Mouse (Mus musculus) heart, adult 11 months (tissue): Measurements from ENCODE around the gene Gm17304.

Experiments
- DNase-seq: peaks from one replicate; pipeline ENCODE4 v3.0.0; 2022

Gene Gm17304

DNA sequence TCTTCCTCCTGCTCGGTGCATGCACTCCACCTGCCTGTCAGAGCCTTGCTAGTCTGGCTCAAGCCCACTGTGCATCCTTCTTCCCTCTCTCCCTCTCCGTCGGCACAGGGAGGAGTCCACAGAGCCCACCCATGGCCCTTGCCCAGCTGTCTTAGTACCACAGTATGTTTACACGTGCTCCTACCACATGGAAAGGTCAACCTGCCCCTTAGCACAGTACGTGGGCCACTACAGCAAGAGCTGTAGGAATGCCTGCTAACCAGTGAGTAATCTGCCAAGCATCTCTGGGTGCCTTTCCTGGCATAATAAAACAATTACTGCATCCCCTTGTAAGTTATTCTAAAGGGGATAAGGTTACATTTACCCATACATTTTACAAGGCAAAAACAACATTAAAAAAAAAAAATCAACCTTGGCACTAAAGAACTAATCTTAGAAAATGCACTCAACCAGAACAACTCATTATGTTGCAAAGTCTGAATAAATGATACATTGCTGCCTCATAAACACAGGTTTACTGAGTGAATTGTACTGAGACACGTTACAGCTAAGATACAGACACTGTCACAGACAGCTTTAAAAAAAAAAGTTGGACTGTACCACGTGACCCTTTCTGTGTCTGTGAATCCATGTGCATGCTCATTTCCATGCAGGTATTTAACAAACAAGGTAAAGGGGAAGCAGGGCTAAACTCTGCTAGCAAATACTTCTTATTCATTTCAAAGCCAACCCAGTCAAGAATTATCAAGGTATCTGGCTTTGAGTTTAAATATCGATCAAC lies 19.7 kb downstream of the Gm17304 start:
- peak; percentile 79 for DNase-seq

DNA sequence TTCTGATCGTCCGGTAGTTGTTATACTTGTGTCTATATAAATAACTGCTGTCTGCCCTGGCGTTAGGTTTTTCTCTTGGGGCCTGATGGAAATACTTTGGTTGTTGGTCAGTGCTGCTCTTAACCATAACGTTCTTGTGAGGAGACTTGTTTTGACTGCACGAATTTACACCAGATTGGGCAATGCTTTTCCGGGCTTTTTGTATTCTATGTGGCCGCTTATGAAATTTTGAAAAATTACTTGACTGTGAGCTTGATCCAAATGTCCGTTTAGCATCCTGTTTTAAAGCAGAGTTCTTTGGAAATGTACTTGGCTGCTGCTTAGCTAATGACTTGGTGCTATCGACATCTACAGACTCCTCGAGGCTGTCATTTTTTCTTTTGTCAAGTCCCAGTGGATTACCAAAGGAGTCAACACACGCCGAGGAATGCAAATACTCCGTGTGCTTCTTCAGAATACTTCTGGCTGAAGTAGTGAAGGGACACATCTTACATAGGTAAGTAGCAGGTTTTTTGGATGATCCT lies 27.6 kb downstream of the Gm17304 start:
- peak; percentile 46 for DNase-seq

DNA sequence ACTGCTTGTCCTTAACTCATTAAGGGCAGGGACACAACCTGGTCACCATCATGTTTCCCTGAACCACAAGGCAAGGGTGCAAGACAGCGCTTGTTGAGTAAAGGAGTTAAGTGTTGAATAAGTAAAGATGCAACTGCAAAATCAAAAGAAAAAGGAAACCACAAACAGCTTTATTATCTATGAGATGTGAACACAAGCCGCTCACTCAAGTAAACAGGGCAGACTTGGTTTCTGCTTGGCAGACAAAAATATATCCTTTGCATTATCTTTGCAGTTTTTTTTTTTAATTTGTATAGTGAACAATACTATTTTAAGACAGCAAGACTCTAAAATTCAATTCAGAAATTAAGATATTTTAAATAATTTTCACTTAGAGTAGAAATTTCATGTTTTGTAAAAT lies 30.7 kb downstream of the Gm17304 start:
- DNase-seq = no peak

DNA sequence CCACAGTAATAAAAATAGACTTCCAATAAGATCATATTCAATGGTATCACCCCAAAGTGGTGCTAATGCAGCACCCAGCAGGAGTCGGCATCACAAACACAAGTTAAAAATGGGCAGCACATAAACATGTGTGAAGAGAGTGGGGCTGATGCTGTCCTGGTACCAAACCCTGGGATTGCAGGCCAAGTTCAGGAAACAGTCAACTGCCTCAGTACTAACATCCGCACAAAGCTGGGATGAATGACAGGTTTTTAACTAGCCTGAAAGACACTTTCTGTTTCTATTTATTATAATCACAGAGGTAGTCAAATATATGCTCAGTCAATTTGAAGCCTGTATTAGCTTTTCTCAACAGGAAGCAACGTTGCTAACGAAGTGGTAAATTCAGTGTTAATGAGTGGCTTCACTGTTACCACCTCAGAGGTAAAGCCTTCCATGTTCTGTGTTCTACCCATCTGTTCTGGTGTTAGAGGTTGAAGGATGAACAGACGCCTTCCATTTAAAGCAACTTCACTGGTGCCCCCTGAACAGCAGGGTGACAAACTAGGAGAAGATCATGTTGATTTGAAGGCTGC lies 31.4 kb downstream of the Gm17304 start:
- no peak for DNase-seq

DNA sequence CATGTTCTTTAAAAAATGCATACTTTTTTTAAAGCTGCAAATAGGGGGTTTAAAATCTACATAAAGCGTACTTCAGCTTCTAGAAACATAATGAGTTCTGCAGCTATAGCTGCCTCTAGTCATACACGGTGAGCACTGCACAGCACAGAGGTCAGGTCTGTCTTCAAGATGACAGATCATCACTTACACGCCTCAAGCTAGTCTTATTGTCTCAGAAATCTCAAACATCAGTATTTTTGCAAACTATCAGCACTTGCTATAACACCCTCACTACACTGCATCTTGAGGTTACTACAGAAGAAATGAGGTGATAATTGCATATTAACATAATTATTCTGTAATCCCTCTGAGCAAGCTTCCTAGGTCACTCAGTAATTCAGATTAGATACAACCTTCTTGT lies 33.0 kb downstream of the Gm17304 start:
- DNase-seq = no peak

DNA sequence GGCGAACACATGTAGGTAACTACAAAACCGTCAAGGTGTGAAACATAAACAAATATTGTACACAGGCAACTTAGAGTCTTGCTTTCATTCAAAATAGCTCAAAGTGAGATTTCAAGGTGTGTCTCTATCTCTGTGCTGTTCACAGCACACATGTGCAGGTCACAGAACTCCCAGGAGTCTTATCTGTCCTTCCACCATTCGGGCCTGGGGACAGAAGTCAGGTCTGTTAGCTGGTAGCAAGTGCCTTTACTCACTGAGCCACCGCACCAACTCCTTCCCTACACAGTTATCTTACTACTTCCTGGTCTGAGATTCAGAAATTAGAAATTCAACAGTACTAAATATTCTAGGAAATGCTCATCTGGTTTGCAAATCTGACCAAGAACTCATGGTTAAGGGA lies 34.5 kb downstream of the Gm17304 start:
- DNase-seq = no peak

- no peak for DNase-seq
Observed at GRCm38 (mm10) chr5:106649441-106649840, 40.5 kb downstream of the Gm17304 start.

GRCm38 (mm10) chr5:106649995-106650394 lies 41.1 kb downstream of the Gm17304 start:
- DNase-seq = no peak

GRCm38 (mm10) chr5:106652220-106652753 lies 43.4 kb downstream of the Gm17304 start:
- peak; percentile 79 for DNase-seq

DNA sequence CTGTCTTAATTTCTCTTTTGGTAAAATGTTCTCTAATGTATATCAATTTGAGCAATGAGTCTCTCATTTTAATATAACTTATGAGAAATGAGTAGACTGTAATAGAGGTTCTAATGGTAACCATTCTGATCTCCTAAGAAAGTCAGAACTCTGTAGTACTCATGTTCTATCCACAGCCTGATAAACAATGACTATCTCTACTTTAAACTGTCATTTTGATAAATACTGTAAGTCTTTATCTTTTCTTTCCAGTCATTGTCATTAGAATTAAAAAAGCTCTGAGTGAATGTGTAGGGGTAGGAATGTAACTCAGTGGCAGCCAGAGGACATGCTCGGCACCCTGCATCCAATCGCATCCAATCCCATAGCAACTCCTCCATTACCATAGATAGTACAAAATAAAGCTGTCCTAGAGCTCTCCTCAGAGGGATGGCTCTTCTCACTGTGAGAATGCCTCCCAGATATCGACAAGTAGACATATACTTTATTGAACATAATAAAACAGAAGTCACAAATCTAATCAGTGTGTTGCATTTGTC lies 44.0 kb downstream of the Gm17304 start:
- DNase-seq = peak; percentile 55
